Mouse (Mus musculus) skeletal muscle tissue, postnatal 0 days (tissue): ENCODE measurements around the gene E130309D02Rik. TPM values are rescaled to one million over a fixed set of nuclear protein-coding genes. Genes with fewer than 3 reads are reported as not detected.

ENCODE experiments used
- polyA plus RNA-seq: library from polyadenylated mRNA; unstranded; fragments of >200 nt; fragmentation: Nextera tagmentation; extraction: Ambion mirVana; gene quantifications from 2 replicates; pipeline ENCODE4 v1.2.1, GENCODE M21; 2015

Gene E130309D02Rik
- 11.5 and 12.3 TPM in 2 replicates for polyA plus RNA-seq

DNA sequence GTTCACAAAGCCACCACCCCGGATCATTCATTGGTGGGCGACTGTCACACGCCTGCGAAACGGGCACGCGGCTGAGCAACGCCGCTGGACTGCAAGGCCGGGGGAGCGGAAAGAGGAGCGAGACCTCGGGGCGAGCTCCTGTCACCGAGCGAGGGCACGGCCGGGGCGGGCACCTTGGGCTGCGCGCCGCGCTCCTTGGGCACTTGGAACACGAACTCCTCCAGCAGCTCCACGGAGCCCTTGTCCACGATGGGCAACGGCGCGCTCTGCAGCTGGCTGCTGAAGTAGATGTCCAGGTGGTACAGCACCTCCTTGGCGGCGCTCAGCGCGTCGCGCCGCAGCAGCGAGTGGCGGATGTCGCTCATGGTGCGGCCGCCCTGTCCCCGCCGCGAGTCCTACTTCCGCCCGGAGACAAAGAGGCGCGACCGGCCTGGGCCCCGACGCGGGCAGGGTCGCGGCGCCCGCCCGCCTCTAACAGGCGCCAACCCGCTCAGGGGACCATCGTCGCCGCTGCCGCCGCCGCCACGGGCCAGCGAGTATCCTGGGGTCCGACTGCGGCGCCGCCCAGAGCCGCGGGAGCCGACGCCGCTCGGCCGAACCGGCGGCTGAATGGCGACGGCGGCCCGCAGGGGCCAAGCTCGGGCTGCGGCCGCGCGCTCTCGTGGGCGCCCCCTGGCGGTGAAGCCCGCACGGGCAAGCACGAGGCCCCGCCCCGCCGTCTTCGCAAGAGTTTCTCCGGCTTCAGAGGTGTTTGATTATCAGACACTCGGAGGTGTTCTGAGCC lies at the start of gene E130309D02Rik:
TSS of gene E130309D02Rik (minus strand) at position 631 of the 784 bp plus-strand sequence.

GRCm38 (mm10) chr5:143356686-143357388 lies 41.7 kb upstream of the E130309D02Rik start, which contains the start of gene Grid2ip:
TSS of gene Grid2ip (plus strand) at chr5:143357338.

DNA sequence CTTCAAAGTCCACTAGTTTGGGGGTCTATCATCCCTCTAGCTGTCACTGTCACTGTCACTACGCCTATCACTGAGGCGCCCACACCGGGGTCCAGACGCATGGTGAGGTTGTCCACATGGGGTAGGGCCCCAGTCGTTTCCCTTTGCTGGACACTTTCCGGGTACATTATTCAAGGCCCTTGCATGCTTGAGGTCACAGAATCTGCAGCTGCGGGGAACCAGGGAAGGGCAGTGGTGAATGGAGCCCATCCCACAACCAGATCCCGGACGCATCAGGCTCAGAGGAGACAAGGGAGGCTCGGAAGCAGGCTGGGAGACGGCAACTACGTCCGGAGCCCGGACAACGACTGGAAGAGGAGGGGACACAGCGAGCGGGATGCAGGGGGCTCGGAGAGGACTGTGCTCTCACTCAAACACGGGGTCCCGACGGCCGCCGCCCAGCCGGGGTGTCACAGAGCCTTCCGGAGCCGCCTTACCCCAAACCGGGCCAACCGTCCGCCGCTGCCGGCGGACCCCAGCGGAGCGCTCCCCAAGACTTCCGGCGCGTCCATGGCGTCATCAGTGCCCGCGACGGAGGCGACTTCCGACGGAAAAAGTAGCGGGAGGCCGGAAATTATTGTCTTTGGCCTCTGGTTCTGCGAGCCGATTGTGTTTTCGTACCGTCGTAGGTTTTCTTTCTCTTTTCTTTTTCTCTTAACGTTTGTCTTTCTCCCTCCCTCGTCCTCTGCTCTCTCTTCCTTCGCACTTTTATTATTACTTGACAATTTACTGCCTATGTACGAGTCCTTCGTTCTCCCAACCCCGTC lies 13.7 kb upstream of the E130309D02Rik start, which contains the start of gene Zdhhc4:
TSS of gene Zdhhc4 (minus strand) at position 567 of the 806 bp plus-strand sequence.

DNA sequence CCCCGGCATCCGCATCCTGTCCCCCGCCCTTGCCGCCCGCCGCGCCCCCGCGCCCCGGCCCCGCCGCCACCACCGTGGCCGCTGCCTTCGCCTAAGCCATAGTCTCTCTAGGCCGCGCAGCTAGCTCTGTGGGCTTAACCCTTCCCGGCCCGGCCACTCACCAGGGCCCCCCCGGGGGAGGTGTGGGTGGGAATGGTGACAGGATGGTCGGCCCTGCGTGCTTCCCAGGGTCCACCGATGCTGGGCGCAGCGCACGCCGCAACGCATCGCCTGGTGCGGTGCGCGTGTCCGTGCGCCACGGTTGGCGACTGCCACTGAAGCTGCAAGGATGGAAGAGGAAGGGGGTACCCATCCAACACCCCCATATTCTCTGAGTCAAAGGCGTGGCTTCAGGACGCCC lies 21.8 kb downstream of the E130309D02Rik start, which contains the start of gene Zfp853:
TSS of gene Zfp853 (minus strand) at position 220 of the 400 bp plus-strand sequence.

DNA sequence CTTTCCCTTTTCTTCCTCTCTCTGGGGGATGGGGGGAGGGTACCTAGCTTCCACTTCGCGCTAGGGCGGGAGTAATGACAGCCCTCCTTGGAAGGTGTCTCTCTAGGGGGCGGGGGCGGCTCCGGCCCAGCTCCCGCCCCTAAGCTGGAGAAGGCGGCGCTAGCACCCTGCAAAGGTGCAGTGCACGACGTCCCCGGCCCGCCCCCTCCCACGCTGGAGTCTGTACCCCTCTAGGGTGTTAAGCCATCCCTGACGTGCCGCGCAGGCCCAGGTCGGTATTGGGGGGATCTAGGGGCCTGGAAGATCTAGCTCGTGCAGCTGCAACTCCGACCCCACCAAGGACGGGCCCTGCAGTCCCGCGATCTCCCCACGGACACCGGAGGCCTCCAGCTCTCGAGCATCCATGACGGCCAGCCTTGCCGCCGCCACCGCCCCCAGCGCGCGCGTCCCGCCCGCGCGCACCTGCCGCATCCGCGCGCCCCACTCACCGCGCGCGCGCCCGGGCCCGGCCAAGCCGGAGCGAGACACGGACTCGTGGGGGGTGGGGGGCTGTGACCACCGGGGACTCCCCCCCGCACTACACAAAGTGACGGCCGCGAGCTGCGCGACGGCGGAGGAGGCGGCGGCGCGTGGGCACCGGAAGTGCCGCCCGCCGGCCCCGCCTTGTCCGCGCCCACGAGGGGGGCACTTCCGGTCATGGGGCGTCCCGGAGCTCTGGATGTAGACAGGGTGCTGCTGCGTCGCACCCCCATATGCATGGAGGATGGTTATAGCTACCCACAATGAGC lies 45.6 kb downstream of the E130309D02Rik start, which contains the start of gene Zfp316:
TSS of gene Zfp316 (minus strand) at position 660 of the 788 bp plus-strand sequence.

Other genes with a start within 250 kb of the E130309D02Rik start
- 17.7 and 18.1 TPM in 2 replicates for gene Rnf216, start 202.4 kb downstream of the E130309D02Rik start, polyA plus RNA-seq
- gene Olfr718-ps1, start 167.8 kb downstream of the E130309D02Rik start, polyA plus RNA-seq: not detected in 2 replicates
- 4.3 and 4.8 TPM in 2 replicates for gene Rbak, start 134.6 kb downstream of the E130309D02Rik start, polyA plus RNA-seq
- not detected in 2 replicates for gene Spdye4b, start 134.3 kb downstream of the E130309D02Rik start, polyA plus RNA-seq
- not detected in 2 replicates for gene Spdye4a, start 88.5 kb downstream of the E130309D02Rik start, polyA plus RNA-seq
- gene Zfp12, start 80.2 kb downstream of the E130309D02Rik start, polyA plus RNA-seq: 4.8 and 5.7 TPM in 2 replicates
- gene Zfp316, start 45.3 kb downstream of the E130309D02Rik start, polyA plus RNA-seq: 1.4 TPM in 2 replicates
- not detected in 2 replicates for gene Zfp853, start 21.7 kb downstream of the E130309D02Rik start, polyA plus RNA-seq
- 62.4 and 63.2 TPM in 2 replicates for gene Zdhhc4, start 13.9 kb upstream of the E130309D02Rik start, polyA plus RNA-seq
- not detected in 2 replicates for gene Grid2ip, start 42.0 kb upstream of the E130309D02Rik start, polyA plus RNA-seq
- 169 and 210 TPM in 2 replicates for gene Kdelr2, start 88.5 kb upstream of the E130309D02Rik start, polyA plus RNA-seq
- gene Daglb, start 149.2 kb upstream of the E130309D02Rik start, polyA plus RNA-seq: 4.5 and 5.3 TPM in 2 replicates
- gene Rac1, start 212.7 kb upstream of the E130309D02Rik start, polyA plus RNA-seq: 232 and 259 TPM in 2 replicates